Mouse (Mus musculus) G1E (cell line): Measurements from ENCODE around the gene Nphp1. TPM values are rescaled to one million over a fixed set of nuclear protein-coding genes. Genes with fewer than 3 reads are reported as not detected.

ENCODE experiments used
- ATAC-seq: 2 replicates; pipeline ENCODE4 v1.8.0; 2016; ENCODE audit warnings: mild to moderate bottlenecking; ENCODE audit not compliant: insufficient number of reproducible peaks, poor library complexity, low FRiP score, severe bottlenecking; ENCODE audit errors: extremely low read depth
- DNase-seq: peaks from one replicate; pipeline ENCODE4 v3.0.0; 2012; ENCODE audit warnings: low spot score
- H3K27me3 ChIP-seq: 2 replicates; pipeline ENCODE4 v1.6.1; 2012; ENCODE audit warnings: mild to moderate bottlenecking, low read length, inconsistent platforms; ENCODE audit not compliant: insufficient read depth
- H3K36me3 ChIP-seq: replicated peaks from 2 replicates; pipeline ENCODE3; 2012; ENCODE audit warnings: mild to moderate bottlenecking, inconsistent platforms
- H3K4me1 ChIP-seq: 2 replicates; pipeline ENCODE4 v1.6.1; 2012; ENCODE audit warnings: low read depth, low read length, inconsistent platforms, mixed read lengths; ENCODE audit not compliant: insufficient read depth
- H3K4me3 ChIP-seq: 2 replicates; pipeline ENCODE4 v1.5.1; 2012; ENCODE audit warnings: low read depth, mild to moderate bottlenecking, inconsistent platforms, low read length, moderate library complexity, mixed read lengths
- H3K9me3 ChIP-seq: replicated peaks from 2 replicates; pipeline ENCODE4 v1.6.1; 2012; ENCODE audit warnings: inconsistent platforms
- CTCF ChIP-seq: IDR thresholded peaks from 2 replicates; pipeline ENCODE4 v1.5.1; 2012; ENCODE audit warnings: low read depth, low read length, inconsistent platforms, mixed read lengths
- GATA1 ChIP-seq: IDR thresholded peaks from 2 replicates; pipeline ENCODE4 v1.6.1; 2012; ENCODE audit warnings: borderline replicate concordance, low read length, inconsistent platforms, mixed read lengths
- GATA2 ChIP-seq: IDR thresholded peaks from 2 replicates; pipeline ENCODE4 v1.6.1; 2012; ENCODE audit warnings: low read depth, low read length, inconsistent platforms, borderline replicate concordance
- POLR2AphosphoS5 ChIP-seq: IDR thresholded peaks from 2 replicates; pipeline ENCODE4 v1.6.1; 2012; ENCODE audit warnings: low read depth, low read length, inconsistent platforms; ENCODE audit not compliant: insufficient replicate concordance
- TAL1 ChIP-seq: conservative IDR thresholded peaks from 2 replicates; pipeline ENCODE4 v1.6.1; 2012; ENCODE audit warnings: low read depth, low read length, inconsistent platforms, mixed read lengths
- polyA plus RNA-seq: library from polyadenylated mRNA; stranded (reverse); fragments of >175 nt; gene quantifications from 2 replicates; pipeline ENCODE4 v1.2.3, GENCODE M21; 2012
- total RNA-seq, 2 experiments: library from RNA; stranded (forward) in 1 of 2; stranded (reverse) in 1 of 2; fragments of 200-1000 nt in 1 of 2; fragments of >200 nt in 1 of 2; fragmentation: Nextera tagmentation in 1 of 2; gene quantifications; 2 replicates each; pipeline ENCODE4 v1.2.3; 2014 to 2017

Gene Nphp1
- total and polyA plus RNA-seq, 3 experiments = 5.5 to 11.0 (median 9.3) TPM

GRCm38 (mm10) chr2:127749376-127749775 lies 39.3 kb downstream of the Nphp1 start:
- H3K36me3 ChIP-seq = no peaks in the 10 kb centered on the region
- H3K4me3 ChIP-seq = no peak overlapping the region
- H3K9me3 ChIP-seq = no peaks in the 10 kb centered on the region
- peaks cover 6% of the 10 kb centered on the region for H3K27me3 ChIP-seq
- ATAC-seq (no peak), DNase-seq (no peak)
- H3K4me1 ChIP-seq = no peaks in the 10 kb centered on the region
- TF ChIP-seq POLR2AphosphoS5 = no peak

GRCm38 (mm10) chr2:127748316-127748715 lies 40.4 kb downstream of the Nphp1 start:
- H3K36me3 ChIP-seq = no peaks in the 10 kb centered on the region
- no peaks in the 10 kb centered on the region for H3K4me1 ChIP-seq
- no peak overlapping the region for H3K4me3 ChIP-seq
- no peak for TF ChIP-seq GATA1
- no peak for TF ChIP-seq GATA2
- no peak for TF ChIP-seq POLR2AphosphoS5
- no peak for TF ChIP-seq CTCF
- no peak for TF ChIP-seq TAL1
- peaks cover 6% of the 10 kb centered on the region for H3K27me3 ChIP-seq
- no peak for ATAC-seq
- no peak for DNase-seq
- no peaks in the 10 kb centered on the region for H3K9me3 ChIP-seq

- no peaks in the 10 kb centered on the region for H3K9me3 ChIP-seq
- no peaks in the 10 kb centered on the region for H3K36me3 ChIP-seq
- H3K4me1 ChIP-seq = no peaks in the 10 kb centered on the region
- no peak for TF ChIP-seq POLR2AphosphoS5
- TF ChIP-seq GATA2 = no peak
- TF ChIP-seq CTCF = no peak
- TF ChIP-seq GATA1 = no peak
- TF ChIP-seq TAL1 = no peak
- H3K27me3 ChIP-seq = peaks cover under 1% of the 10 kb centered on the region; the same call in 1 of the 2 replicates
- no peak overlapping the region for H3K4me3 ChIP-seq
- ATAC-seq = no peak
- no peak for DNase-seq
Measured at GRCm38 (mm10) chr2:127742637-127743036, 46.1 kb downstream of the Nphp1 start.

DNA sequence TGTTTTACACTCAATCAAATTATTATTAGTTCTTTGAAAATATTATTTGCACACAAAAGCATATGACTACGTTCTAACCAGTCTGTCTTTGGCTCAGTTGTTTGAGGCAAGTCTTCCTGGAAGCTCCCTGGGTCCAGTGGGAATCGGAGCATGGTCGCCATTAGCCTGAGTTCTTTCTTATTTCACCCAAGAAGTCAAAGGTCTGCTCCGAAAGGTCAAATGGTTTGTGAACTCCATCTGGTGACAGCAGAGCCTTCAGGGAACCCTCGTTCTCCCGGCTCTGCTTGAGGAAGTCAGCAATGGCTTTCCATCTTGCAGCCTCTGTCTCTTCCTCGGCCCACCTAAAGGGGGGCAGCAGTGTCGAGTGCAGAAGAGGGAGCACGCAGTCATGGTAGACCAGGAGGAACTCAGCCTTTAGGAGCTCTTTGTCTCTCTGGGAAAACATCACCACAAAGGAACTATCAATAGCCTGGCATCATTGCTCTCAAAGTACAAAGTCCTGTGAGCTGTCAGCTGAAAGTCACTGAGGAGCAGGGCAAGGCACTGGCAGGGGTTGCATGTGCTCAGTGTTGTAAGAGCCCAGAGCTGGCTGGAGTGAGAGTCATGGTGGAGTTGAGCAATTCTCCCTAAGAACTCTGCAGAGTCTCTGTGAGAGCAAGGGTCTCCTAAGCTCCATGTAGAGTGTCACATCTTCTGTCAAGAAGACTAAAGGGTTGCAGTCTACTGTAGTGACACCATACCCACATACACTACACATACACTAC lies 47.8 kb downstream of the Nphp1 start:
- Histone ChIP-seq H3K9me3 (no peaks in the 10 kb centered on the region), H3K4me3 (no peak overlapping the region), H3K4me1 (no peaks in the 10 kb centered on the region), H3K36me3 (no peaks in the 10 kb centered on the region), H3K27me3 (no peaks in the 10 kb centered on the region; the same call in 1 of the 2 replicates)
- DNase-seq = no peak
- TF ChIP-seq GATA1 (no peak), TAL1 (no peak)
- ATAC-seq = no peak

- no peak for TF ChIP-seq GATA2
- no peak for TF ChIP-seq TAL1
- TF ChIP-seq POLR2AphosphoS5 = no peak
- no peak for TF ChIP-seq CTCF
- TF ChIP-seq GATA1 = no peak
- no peaks in the 10 kb centered on the region for H3K36me3 ChIP-seq
Measured at GRCm38 (mm10) chr2:127737885-127738284, 50.8 kb downstream of the Nphp1 start.

DNA sequence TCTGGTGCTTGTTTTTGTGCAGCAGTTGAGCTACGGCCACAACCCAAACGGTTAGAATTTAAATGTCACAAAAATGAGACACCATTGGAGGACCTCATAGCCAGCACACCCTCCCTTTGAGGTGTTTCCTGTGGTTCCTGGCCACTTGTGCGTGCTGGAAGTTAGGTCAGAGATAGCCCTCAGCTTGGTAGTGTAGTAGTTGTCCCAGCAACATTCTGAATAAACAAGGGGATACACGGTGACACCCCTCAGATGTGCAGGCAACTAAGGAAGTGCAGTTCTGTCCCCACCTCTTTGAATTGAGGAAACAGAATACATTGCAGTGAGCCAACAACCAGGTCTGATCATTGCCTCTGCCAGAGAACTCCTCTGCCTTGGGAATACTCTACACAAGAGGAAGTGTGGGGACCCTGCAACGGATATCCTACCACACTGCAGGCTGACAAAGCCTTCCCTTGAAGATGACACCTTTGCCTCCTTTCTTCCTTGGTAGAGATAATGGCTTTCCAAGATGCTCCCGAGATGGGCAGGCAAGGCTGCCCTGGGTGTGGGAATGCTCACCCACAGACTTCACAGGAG lies 52.0 kb downstream of the Nphp1 start:
- TF ChIP-seq GATA1 (no peak), GATA2 (no peak), CTCF (no peak), POLR2AphosphoS5 (no peak), TAL1 (no peak)
- DNase-seq (no peak), ATAC-seq (no peak)
- Histone ChIP-seq H3K9me3 (no peaks in the 10 kb centered on the region), H3K4me1 (no peaks in the 10 kb centered on the region), H3K4me3 (no peak overlapping the region), H3K36me3 (no peaks in the 10 kb centered on the region), H3K27me3 (peaks cover 2% of the 10 kb centered on the region)

More at GRCm38 (mm10) chr2:127737885-127738284, 50.8 kb downstream of the Nphp1 start:
- no peak for DNase-seq
- Histone ChIP-seq H3K9me3 (no peaks in the 10 kb centered on the region), H3K4me1 (no peaks in the 10 kb centered on the region), H3K4me3 (no peak overlapping the region), H3K27me3 (peaks cover 2% of the 10 kb centered on the region)
- ATAC-seq = no peak
